Mouse (Mus musculus) brain, embryonic 14.5 days (tissue): Measurements from ENCODE around the gene Ehd1.

Source experiments
- CTCF ChIP-seq: fragments of 200-500 bp; IDR thresholded peaks from 2 replicates; pipeline ENCODE4 v1.5.1; 2012; ENCODE audit warnings: inconsistent platforms, mild to moderate bottlenecking, moderate library complexity, borderline replicate concordance; ENCODE audit not compliant: insufficient read depth, insufficient read length; ENCODE audit errors: extremely low read depth
- POLR2A ChIP-seq: fragments of 200-500 bp; IDR thresholded peaks from 2 replicates; pipeline ENCODE4 v1.6.1; 2012; ENCODE audit warnings: mild to moderate bottlenecking, inconsistent platforms, borderline replicate concordance; ENCODE audit not compliant: poor library complexity, insufficient read depth, insufficient read length, severe bottlenecking; ENCODE audit errors: extremely low read depth

GRCm38 (mm10) chr19:6313796-6314195, 37.3 kb downstream of the Ehd1 start:
- TF ChIP-seq CTCF (no peak), POLR2A (no peak)
